Mouse (Mus musculus) activated CD4-positive, CD25-positive, alpha-beta regulatory T cell, adult 4 months (primary cell): ENCODE data around the gene Pabpc1l. TPM values are rescaled to one million over a fixed set of nuclear protein-coding genes. Genes with fewer than 3 reads are reported as not detected.

Experiments
- ATAC-seq: one replicate; pipeline ENCODE4 v1.8.0; 2017
- polyA plus RNA-seq, 2 experiments: library from polyadenylated mRNA; unstranded; fragments of 100-300 nt; shearing (Covaris generic); gene quantifications; one replicate each; pipeline ENCODE4 v1.2.1; 2017

Gene Pabpc1l
- polyA plus RNA-seq, 2 experiments from 2014 or later: 2.9 to 4.1 TPM

DNA sequence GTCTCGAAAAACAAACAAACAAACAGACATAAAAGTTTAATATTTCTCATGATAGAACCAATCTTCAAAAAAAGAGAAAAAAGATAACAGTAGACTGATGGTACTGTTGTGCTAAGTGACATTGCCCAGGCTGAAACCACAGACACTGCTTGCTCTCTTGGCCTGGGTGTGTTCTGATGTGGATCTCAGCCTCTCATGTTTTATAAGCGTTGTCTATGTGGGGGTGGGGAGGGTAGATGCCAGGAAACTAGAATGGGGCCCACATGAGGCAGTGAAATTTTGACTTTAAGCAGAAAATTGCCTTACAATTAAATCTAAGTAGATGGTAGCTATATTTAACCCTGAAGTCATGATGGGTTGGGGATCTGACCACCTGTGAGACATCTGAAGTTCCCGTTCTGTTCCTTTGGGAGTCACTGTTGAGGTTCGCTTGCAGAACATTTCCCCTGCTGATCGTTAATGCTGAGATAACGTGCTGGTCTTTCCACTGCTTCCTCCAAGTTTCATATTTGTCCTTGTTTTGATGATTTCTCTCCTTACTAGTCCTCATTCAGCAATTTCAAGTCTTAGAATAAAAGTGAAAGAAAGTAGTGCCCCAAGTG is 62.3 kb downstream of the Pabpc1l start:
- no peak for ATAC-seq

- no peak for ATAC-seq
Observed at GRCm38 (mm10) chr2:164089508-164089907, 64.3 kb downstream of the Pabpc1l start.

DNA sequence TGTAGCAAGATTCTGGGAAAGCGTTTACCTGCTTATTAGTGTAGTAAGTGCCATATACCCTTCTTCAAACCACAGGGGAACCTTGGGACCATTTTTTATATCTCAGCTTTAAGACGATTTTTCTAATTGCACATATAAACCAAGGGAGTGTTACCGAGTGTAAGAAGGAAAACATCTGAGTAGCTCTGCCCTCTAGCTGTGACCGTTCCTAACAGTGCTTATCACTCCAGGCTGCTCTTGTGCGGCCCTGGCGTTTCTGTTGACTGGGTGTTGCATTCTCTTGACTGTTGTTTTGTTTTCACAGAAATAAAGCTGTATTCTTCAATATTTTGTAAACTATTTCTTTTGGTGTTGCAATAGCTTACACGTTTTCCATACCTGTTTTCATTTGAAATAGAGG is 68.9 kb downstream of the Pabpc1l start:
- ATAC-seq: no peak

DNA sequence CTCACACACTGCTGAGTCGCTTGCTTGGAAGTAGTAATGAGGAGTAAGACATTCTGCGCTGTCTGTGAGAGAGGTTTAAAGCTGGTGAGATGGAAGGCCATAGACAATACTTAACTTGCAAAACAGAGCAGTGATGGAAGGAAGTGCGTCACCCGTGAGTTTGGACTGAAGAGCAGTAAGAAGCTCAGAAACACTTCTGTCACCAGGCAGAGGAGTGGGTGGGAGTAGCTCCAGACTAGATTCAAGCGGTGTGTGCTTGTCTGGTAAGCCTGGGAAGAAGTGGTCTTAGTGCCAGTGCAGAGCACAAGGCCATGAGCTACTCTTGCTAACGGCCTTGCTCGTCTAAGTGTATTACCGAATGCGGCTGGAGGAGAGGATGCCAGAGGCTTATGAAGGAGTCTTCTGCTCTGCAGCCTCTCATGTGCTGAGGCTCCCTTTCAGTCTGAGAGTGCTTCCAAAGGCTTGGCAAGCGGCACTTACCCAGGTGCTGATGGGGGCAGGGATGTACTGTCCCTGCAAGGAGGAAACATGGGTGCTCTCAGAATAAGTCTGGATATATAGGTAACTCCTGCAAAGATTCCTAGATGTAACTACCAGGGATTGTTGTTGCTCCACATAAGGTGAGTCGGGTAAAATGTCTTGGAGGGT is 73.5 kb downstream of the Pabpc1l start:
- no peak for ATAC-seq

Other genes starting within 250 kb of the Pabpc1l start
- gene Ccn5, start 204.6 kb upstream of the Pabpc1l start, polyA plus RNA-seq: not detected
- not detected for gene Kcnk15, start 171.8 kb upstream of the Pabpc1l start, polyA plus RNA-seq
- gene Rims4, start 106.8 kb upstream of the Pabpc1l start, polyA plus RNA-seq: not detected
- gene Ywhab, start 30.5 kb upstream of the Pabpc1l start, polyA plus RNA-seq: 10 to 100 TPM; 80.9 to 82.3 TPM
- gene Stk4, start 44.9 kb downstream of the Pabpc1l start, polyA plus RNA-seq: 100 to 1,000 TPM; 188 to 203 TPM
- 100 to 1,000 TPM; 109 to 114 TPM for gene Tomm34, start 45.7 kb downstream of the Pabpc1l start, polyA plus RNA-seq
- gene Kcns1, start 145.7 kb downstream of the Pabpc1l start, polyA plus RNA-seq: under 1 TPM in 1 of 2 experiments, not detected in 1; 0.12 TPM
- not detected for gene Wfdc5, start 157.3 kb downstream of the Pabpc1l start, polyA plus RNA-seq
- not detected for gene Wfdc12, start 165.2 kb downstream of the Pabpc1l start, polyA plus RNA-seq
- gene Wfdc15a, start 174.7 kb downstream of the Pabpc1l start, polyA plus RNA-seq: not detected
- not detected for gene Wfdc15b, start 196.2 kb downstream of the Pabpc1l start, polyA plus RNA-seq
- not detected for gene Svs2, start 213.0 kb downstream of the Pabpc1l start, polyA plus RNA-seq
- not detected for gene Svs3b, start 231.2 kb downstream of the Pabpc1l start, polyA plus RNA-seq